In the genomic region with DNA sequence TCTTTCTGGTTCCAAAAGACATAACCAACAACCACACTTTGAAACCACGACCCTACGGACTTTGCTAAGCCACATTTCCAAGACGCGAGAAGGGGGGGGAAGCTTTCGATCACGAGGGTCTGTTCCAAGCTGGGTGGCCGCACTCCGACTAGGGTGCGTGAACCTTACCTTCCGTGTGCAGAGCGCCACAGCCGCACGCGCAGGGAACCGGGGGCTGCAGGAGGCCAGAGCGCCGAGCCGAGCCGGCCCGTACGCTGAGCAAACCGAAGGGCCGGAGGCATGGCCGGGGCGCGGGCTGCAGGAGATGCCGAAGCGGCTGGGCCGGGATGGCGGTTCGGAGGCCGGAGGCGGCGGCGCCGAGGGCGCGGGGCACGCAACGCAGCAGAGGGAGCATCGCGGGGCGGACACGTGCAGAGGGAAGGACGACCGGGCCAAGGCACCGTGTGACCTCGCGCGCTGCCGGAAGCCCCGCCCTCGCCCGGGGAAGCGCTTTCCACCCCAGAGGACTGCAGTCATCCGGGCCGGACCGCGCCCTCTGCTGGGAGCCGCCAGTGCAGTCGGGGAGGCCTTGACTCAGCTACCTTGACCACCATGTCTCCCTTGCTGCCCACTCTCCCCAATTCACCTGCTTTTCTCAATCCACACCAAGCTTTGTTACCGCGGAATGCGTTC, we compare ENCODE assay signal across 8 mouse cellular contexts. TPM values are rescaled to one million over a fixed set of nuclear protein-coding genes. Genes with fewer than 3 reads are reported as not detected.
A peak's percentile ranks its signal among the peaks of the same experiment; 100 is the strongest.
DNase-seq lines count a peak whose midpoint lies in the region; ATAC-seq and TF ChIP-seq lines count a peak whose summit lies in the region.

A gene (minus strand): TSS at position 470 of the 672 bp plus-strand sequence.

- no peaks in the 10 kb centered on the region for H3K27me3 ChIP-seq in forebrain, embryonic 15.5 days
- H3K27me3 ChIP-seq in liver, postnatal 0 days (ENCODE audit: insufficient read depth, low read length) = no peaks in the 10 kb centered on the region
- no peaks in the 10 kb centered on the region for H3K27me3 ChIP-seq in neural tube, embryonic 13.5 days

- peak; percentile 99 for TF ChIP-seq CTCF in liver, postnatal 0 days (IDR thresholded peaks at IDR 0.05; ENCODE audit: low read depth)

- peak; percentile 74 for DNase-seq in ES-E14 (ENCODE audit: low read depth, low spot score)
- peak; percentile 89 for DNase-seq in cerebellum, adult 11-12 months
- peak; percentile 97 to 99 for DNase-seq in heart, postnatal 14 days
- peak; percentile 94 for DNase-seq in layer of hippocampus, adult 11-12 months (ENCODE audit: low spot score)
- DNase-seq in liver, postnatal 0 days = peak; percentile 97
- DNase-seq in telencephalon, adult 2 months (ENCODE audit: low read depth, low spot score) = peak; percentile 81

- under 1% methylated on average over 63 of the region's 64 CpGs for WGBS in forebrain, embryonic 15.5 days
- WGBS in liver, postnatal 0 days (ENCODE audit: insufficient replicate concordance) = 1% methylated on average over 52 of the region's 64 CpGs
- WGBS in neural tube, embryonic 13.5 days = under 1% methylated on average over 64 of the region's 64 CpGs

- no peaks in the 10 kb centered on the region for H3K9me3 ChIP-seq in ES-E14 (ENCODE audit: control insufficient read depth, insufficient read depth, low read depth, low read length)
- no peaks in the 10 kb centered on the region for H3K9me3 ChIP-seq in forebrain, embryonic 15.5 days
- no peaks in the 10 kb centered on the region for H3K9me3 ChIP-seq in liver, postnatal 0 days (ENCODE audit: low read length)
- no peaks in the 10 kb centered on the region for H3K9me3 ChIP-seq in neural tube, embryonic 13.5 days

- H3K27ac ChIP-seq in ES-E14 (ENCODE audit: insufficient read depth, low read depth, low read length, poor library complexity, severe bottlenecking) = peak within 1 kb of the TSS; percentile 61
- 0 out of 2 replicates have a peak within 1 kb of the TSS, but pooled peaks have one; percentile 32 for H3K27ac ChIP-seq in forebrain, embryonic 15.5 days (replicated peaks)
- peak within 1 kb of the TSS; percentile 83 for H3K27ac ChIP-seq in liver, postnatal 0 days (ENCODE audit: low read depth)
- peak within 1 kb of the TSS; percentile 64 for H3K27ac ChIP-seq in neural tube, embryonic 13.5 days (replicated peaks)

- H3K4me2 ChIP-seq in forebrain, embryonic 15.5 days (replicated peaks) = peak within 1 kb of the TSS; percentile 65
- peak within 1 kb of the TSS; percentile 97 for H3K4me2 ChIP-seq in liver, postnatal 0 days (ENCODE audit: low read depth, low read length)
- peak within 1 kb of the TSS; percentile 86 for H3K4me2 ChIP-seq in neural tube, embryonic 13.5 days

- peak within 1 kb of the TSS; percentile 94 for H3K4me3 ChIP-seq in ES-E14 (ENCODE audit: insufficient read depth in 1 of 2, low read depth in 1 of 2, low read length in 2 of 2, poor library complexity in 1 of 2, severe bottlenecking in 1 of 2)
- H3K4me3 ChIP-seq in forebrain, embryonic 15.5 days = peak within 1 kb of the TSS; percentile 100
- H3K4me3 ChIP-seq in liver, postnatal 0 days (ENCODE audit: low read depth, low read length) = peak within 1 kb of the TSS; percentile 91
- H3K4me3 ChIP-seq in neural tube, embryonic 13.5 days = peak within 1 kb of the TSS; percentile 87

- TF ChIP-seq EP300 in liver, postnatal 0 days (IDR thresholded peaks at IDR 0.05; ENCODE audit: low read depth) = no peak

- peaks cover 0 to 7% of the 10 kb centered on the region in 2 experiments; a peak in 2 of 4 replicates for H3K4me1 ChIP-seq in ES-E14 (ENCODE audit: control insufficient read depth in 2 of 2, insufficient read depth in 2 of 2, low read length in 2 of 2, poor library complexity in 1 of 2)
- peaks cover 15% of the 10 kb centered on the region for H3K4me1 ChIP-seq in forebrain, embryonic 15.5 days
- peaks cover 10% of the 10 kb centered on the region for H3K4me1 ChIP-seq in liver, postnatal 0 days (ENCODE audit: insufficient read depth)
- peaks cover 14% of the 10 kb centered on the region for H3K4me1 ChIP-seq in neural tube, embryonic 13.5 days (replicated peaks)

- H3K9ac ChIP-seq in ES-E14 (ENCODE audit: insufficient read depth, low read depth, low read length, poor library complexity, severe bottlenecking) = peak within 1 kb of the TSS; percentile 96
- peak within 1 kb of the TSS; percentile 94 for H3K9ac ChIP-seq in forebrain, embryonic 15.5 days (replicated peaks)
- peak within 1 kb of the TSS; percentile 85 for H3K9ac ChIP-seq in liver, postnatal 0 days (replicated peaks)
- H3K9ac ChIP-seq in neural tube, embryonic 13.5 days = peak within 1 kb of the TSS; percentile 85

- in situ Hi-C loops in ES-E14 (cut with MboI; ENCODE audit: low sequenced_read_pairs in 2 of 2, unreplicated experiment in 2 of 2) = no loop called here

- peaks cover 56% of the 10 kb centered on the region for H3K36me3 ChIP-seq in ES-E14 (ENCODE audit: control insufficient read depth, insufficient read depth, low read length, poor library complexity, severe bottlenecking)
- H3K36me3 ChIP-seq in forebrain, embryonic 15.5 days = peaks cover 57% of the 10 kb centered on the region
- H3K36me3 ChIP-seq in liver, postnatal 0 days (replicated peaks; ENCODE audit: insufficient read depth, low read length) = peaks cover 58% of the 10 kb centered on the region
- peaks cover 68% of the 10 kb centered on the region for H3K36me3 ChIP-seq in neural tube, embryonic 13.5 days

- intact Hi-C loops in heart, postnatal 14 days (cut with DNase I) = no loop called here

- ATAC-seq in forebrain, embryonic 15.5 days (replicated peaks) = peak; percentile 97
- ATAC-seq in liver, postnatal 0 days = peak; percentile 98
- ATAC-seq in neural tube, embryonic 13.5 days (ENCODE audit: low read depth) = peak; percentile 95

TF ChIP-seq in ES-E14, 5 proteins besides CTCF, POLR2A, EP300 and RAD21:
- no peak for TF ChIP-seq ZC3H11A (IDR thresholded peaks at IDR 0.05; ENCODE audit: borderline replicate concordance, low read depth, low read length)
- TF ChIP-seq ZNF384 (IDR thresholded peaks at IDR 0.05; ENCODE audit: low read depth, low read length) = no peak
- peak; percentile 79; the same call in 1 of the 2 replicates for TF ChIP-seq HCFC1 (IDR thresholded peaks at IDR 0.05; ENCODE audit: borderline replicate concordance, insufficient read depth, low read length)
- TF ChIP-seq CHD2 (IDR thresholded peaks at IDR 0.05; ENCODE audit: low read depth, low read length) = no peak

RNA-seq across cellular contexts. Expression of the gene that starts here (rescaled TPM):
- 97.4 and 139 TPM in 2 replicates for total RNA-seq in ES-E14 (2012; rRNA removed)
- 208 TPM in 2 replicates for polyA plus RNA-seq in forebrain, embryonic 15.5 days (2015; fragmentation: Nextera tagmentation; extraction: Ambion mirVana)
- total RNA-seq in heart, postnatal 14 days (2021) = 100 to 1,000 TPM; 202 to 214 TPM
- 135 TPM in 2 replicates for polyA plus RNA-seq in liver, postnatal 0 days (2015; fragmentation: Nextera tagmentation; extraction: Ambion mirVana)
- 188 and 193 TPM in 2 replicates for polyA plus RNA-seq in neural tube, embryonic 13.5 days (2015; fragmentation: Nextera tagmentation; extraction: Ambion mirVana)

Comparison
In these comparisons a context has a peak if more than half of its experiments do, and no peak if none do; other contexts are left out.
1. Peak in every context shown above with its lines: DNase-seq, ATAC-seq, H3K4me3 ChIP-seq and H3K27ac ChIP-seq.
2. H3K27ac ChIP-seq: peak in every context shown above with its lines; median percentile 83 in liver, postnatal 0 days; 64 in neural tube, embryonic 13.5 days; 61 in ES-E14; 32 in forebrain, embryonic 15.5 days.